Mouse (Mus musculus) liver, postnatal 0 days (tissue): ENCODE results near the gene Phldb1. TPM values are rescaled to one million over a fixed set of nuclear protein-coding genes. Genes with fewer than 3 reads are reported as not detected.

ENCODE experiments used
- ATAC-seq: fragments of 200-750 bp; cut with Nextera tagmentation; 2 replicates; pipeline ENCODE4 v1.8.0; 2017; ENCODE audit warnings: mild to moderate bottlenecking, moderate library complexity
- DNase-seq: peaks from one replicate; pipeline ENCODE4 v3.0.0-alpha.2; 2016
- H3K27ac ChIP-seq: fragments of 300-500 bp; sonication (generic); 2 replicates; pipeline ENCODE4 v1.5.1; 2014; ENCODE audit warnings: antibody characterized with exemption, moderate library complexity, mild to moderate bottlenecking, low read depth
- H3K27me3 ChIP-seq: fragments of 300-500 bp; sonication (generic); 2 replicates; pipeline ENCODE4 v1.6.1; 2014; ENCODE audit warnings: low read length, control low read depth, mixed read lengths; ENCODE audit not compliant: insufficient read depth
- H3K36me3 ChIP-seq: fragments of 300-500 bp; sonication (generic); replicated peaks from 2 replicates; pipeline ENCODE4 v1.6.1; 2014; ENCODE audit warnings: mild to moderate bottlenecking, control low read depth, low read length, moderate library complexity, mixed read lengths; ENCODE audit not compliant: insufficient read depth
- H3K4me1 ChIP-seq: fragments of 300-500 bp; sonication (generic); 2 replicates; pipeline ENCODE4 v1.6.1; 2014; ENCODE audit warnings: antibody characterized with exemption, mild to moderate bottlenecking, control low read depth; ENCODE audit not compliant: insufficient read depth
- H3K4me2 ChIP-seq: fragments of 300-500 bp; sonication (generic); 2 replicates; pipeline ENCODE4 v1.6.1; 2014; ENCODE audit warnings: low read depth, mild to moderate bottlenecking, low read length, moderate library complexity, mixed read lengths
- H3K4me3 ChIP-seq: fragments of 300-500 bp; sonication (generic); 2 replicates; pipeline ENCODE4 v1.5.1; 2014; ENCODE audit warnings: low read depth, low read length
- H3K9ac ChIP-seq: fragments of 300-500 bp; sonication (generic); replicated peaks from 2 replicates; pipeline ENCODE4 v1.6.1; 2014; ENCODE audit warnings: mild to moderate bottlenecking, moderate library complexity
- H3K9me3 ChIP-seq: fragments of 300-500 bp; sonication (generic); 2 replicates; pipeline ENCODE4 v1.6.1; 2016; ENCODE audit warnings: mild to moderate bottlenecking, control low read depth, low read length, mixed read lengths
- CTCF ChIP-seq: sonication (generic); IDR thresholded peaks from 2 replicates; pipeline ENCODE4 v1.5.1; 2016; ENCODE audit warnings: antibody characterized with exemption, low read depth
- EP300 ChIP-seq: IDR thresholded peaks from 2 replicates; pipeline ENCODE4 v1.6.1; 2016; ENCODE audit warnings: antibody characterized with exemption, low read depth, mild to moderate bottlenecking
- WGBS: fragments of 180-500 bp; shearing (Covaris S2); extraction: QIAGEN DNeasy Blood & Tissue Kit; methylation state at CpG from one replicate; pipeline ENCODE4 v1.1.7; 2014; ENCODE audit not compliant: insufficient replicate concordance; 5-methylcytosine and 5-hydroxymethylcytosine counted together
- polyA plus RNA-seq: library from polyadenylated mRNA; unstranded; fragments of >200 nt; fragmentation: Nextera tagmentation; extraction: Ambion mirVana; gene quantifications from 2 replicates; pipeline ENCODE4 v1.2.1, GENCODE M21; 2015

Gene Phldb1
- polyA plus RNA-seq, 1 experiment from 2014 or later, result 2.2 TPM

DNA sequence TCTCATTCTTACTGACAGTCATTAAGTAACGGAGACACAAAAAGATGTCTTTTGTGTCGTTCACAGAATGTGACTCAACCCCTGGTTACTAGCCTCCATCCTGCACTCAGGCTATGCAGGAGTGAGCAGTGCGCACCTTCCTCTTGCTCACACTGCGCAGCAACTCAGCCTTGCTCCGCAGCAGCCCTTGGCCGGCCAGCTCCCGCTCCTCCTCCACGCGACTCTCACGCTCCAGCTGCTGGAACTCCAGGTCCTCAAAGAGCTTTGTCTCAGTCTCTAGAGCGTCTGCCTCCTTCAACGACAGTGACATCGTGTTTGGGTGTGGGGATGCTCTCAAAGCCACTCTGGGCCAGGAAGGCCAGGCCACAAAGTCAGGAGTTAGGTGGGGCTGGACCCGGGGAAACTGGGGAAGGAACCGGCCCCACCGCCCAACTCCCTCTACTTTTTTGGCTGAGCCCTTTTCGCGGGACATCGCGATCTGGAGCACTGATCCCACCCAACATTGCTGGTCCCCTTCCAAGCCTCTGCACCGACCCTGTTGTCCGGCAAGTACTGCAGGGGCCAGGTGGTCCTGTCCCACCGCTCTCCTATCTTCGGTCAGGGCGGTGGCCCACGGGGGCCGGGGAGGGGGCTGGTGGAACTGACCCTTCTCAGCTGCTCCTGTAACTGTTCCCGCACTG lies 27.1 kb downstream of the Phldb1 start:
- Histone ChIP-seq H3K27me3 (no peaks in the 10 kb centered on the region), H3K9me3 (no peaks in the 10 kb centered on the region), H3K4me1 (peaks cover 10% of the 10 kb centered on the region), H3K36me3 (0 out of 2 replicates have a peak, but pooled peaks cover 3% of the 10 kb centered on the region), H3K9ac (peak overlapping the region; percentile 52), H3K4me2 (peak overlapping the region; percentile 76), H3K27ac (no peak overlapping the region), H3K4me3 (peak overlapping the region; percentile 42)
- DNase-seq (no peak), ATAC-seq (peak; percentile 14; the same call in 1 of the 2 replicates)
- TF ChIP-seq CTCF (no peak), EP300 (no peak)
- WGBS, result 42% methylated on average over 28 of the region's 28 CpGs

- DNase-seq (no peak), ATAC-seq (no peak)
- Histone ChIP-seq H3K27ac (no peak overlapping the region), H3K9me3 (no peaks in the 10 kb centered on the region), H3K27me3 (no peaks in the 10 kb centered on the region), H3K9ac (no peak overlapping the region), H3K4me2 (no peak overlapping the region), H3K36me3 (0 out of 2 replicates have a peak, but pooled peaks cover 4% of the 10 kb centered on the region), H3K4me1 (no peaks in the 10 kb centered on the region), H3K4me3 (no peak overlapping the region)
- WGBS, result 72% methylated on average over 5 of the region's 5 CpGs
- no peak for TF ChIP-seq EP300
- no peak for TF ChIP-seq CTCF
These were observed 35.3 kb downstream of the Phldb1 start for GRCm38 (mm10) chr9:44699730-44700129.

DNA sequence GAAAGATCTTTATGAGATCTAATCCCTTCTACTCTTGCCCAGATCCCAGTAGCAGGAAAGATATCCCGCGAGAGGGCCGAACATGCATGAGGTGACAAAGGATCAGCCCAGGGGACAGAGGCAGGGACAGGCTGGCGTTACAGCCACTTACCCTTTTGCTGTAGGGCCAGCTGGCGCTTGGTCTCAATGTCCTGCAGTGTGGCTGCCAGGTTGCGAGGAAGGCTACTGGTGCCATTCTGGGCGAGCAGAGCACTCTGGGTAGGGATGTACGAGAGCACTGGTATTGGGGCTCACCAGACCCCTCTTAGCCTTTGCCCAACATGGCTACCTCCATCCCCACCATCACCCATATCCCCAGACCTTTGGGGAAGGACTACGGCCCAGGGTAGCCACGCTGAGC lies 35.8 kb downstream of the Phldb1 start:
- Histone ChIP-seq H3K4me3 (no peak overlapping the region), H3K27me3 (no peaks in the 10 kb centered on the region), H3K4me2 (no peak overlapping the region), H3K36me3 (0 out of 2 replicates have a peak, but pooled peaks cover 4% of the 10 kb centered on the region), H3K9ac (no peak overlapping the region), H3K27ac (no peak overlapping the region), H3K4me1 (no peaks in the 10 kb centered on the region), H3K9me3 (no peaks in the 10 kb centered on the region)
- 82% methylated on average over 10 of the region's 10 CpGs for WGBS
- no peak for TF ChIP-seq EP300
- no peak for TF ChIP-seq CTCF
- ATAC-seq, result no peak
- no peak for DNase-seq

- WGBS, result 85% methylated on average over 16 of the region's 16 CpGs
- H3K36me3 ChIP-seq, result 0 out of 2 replicates have a peak, but pooled peaks cover 4% of the 10 kb centered on the region
- H3K9me3 ChIP-seq, result no peaks in the 10 kb centered on the region
- H3K4me3 ChIP-seq, result no peak overlapping the region
- no peak for TF ChIP-seq EP300
- TF ChIP-seq CTCF, result no peak
- H3K4me1 ChIP-seq, result no peaks in the 10 kb centered on the region
- DNase-seq, result no peak
- no peak overlapping the region for H3K27ac ChIP-seq
- H3K27me3 ChIP-seq, result no peaks in the 10 kb centered on the region
- ATAC-seq, result no peak
- no peak overlapping the region for H3K9ac ChIP-seq
- H3K4me2 ChIP-seq, result no peak overlapping the region
These were observed 37.1 kb downstream of the Phldb1 start for GRCm38 (mm10) chr9:44697866-44698265.

DNA sequence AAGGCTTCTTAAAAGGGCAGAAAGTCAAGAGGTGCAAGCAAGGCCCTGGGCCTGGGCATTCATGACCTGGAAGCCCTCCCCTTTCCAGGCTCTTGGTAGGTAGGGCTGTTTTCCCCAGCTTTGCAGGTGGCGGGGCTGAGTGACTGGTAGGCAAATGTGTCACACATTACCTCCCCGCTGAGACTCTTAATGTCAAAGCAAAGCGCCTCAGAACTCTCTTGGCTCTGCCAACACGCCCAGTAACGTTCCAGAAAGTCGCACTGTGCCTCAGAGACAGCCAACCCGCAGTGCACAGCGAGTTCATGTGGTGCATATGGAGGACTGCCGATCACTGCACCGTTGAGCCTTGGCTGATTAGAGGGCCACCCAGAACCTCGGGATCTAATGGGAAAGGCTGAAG lies 41.9 kb downstream of the Phldb1 start:
- H3K27me3 ChIP-seq, result no peaks in the 10 kb centered on the region
- 89% methylated on average over 11 of the region's 11 CpGs for WGBS
- no peak for ATAC-seq
- DNase-seq, result no peak
- peaks cover 12% of the 10 kb centered on the region; the same call in 1 of the 2 replicates for H3K4me1 ChIP-seq
- H3K9me3 ChIP-seq, result no peaks in the 10 kb centered on the region
- H3K4me2 ChIP-seq, result no peak overlapping the region
- no peak overlapping the region for H3K4me3 ChIP-seq
- H3K27ac ChIP-seq, result no peak overlapping the region
- no peak for TF ChIP-seq CTCF
- TF ChIP-seq EP300, result no peak
- 0 out of 2 replicates have a peak, but pooled peaks cover 4% of the 10 kb centered on the region for H3K36me3 ChIP-seq
- H3K9ac ChIP-seq, result no peak overlapping the region

DNA sequence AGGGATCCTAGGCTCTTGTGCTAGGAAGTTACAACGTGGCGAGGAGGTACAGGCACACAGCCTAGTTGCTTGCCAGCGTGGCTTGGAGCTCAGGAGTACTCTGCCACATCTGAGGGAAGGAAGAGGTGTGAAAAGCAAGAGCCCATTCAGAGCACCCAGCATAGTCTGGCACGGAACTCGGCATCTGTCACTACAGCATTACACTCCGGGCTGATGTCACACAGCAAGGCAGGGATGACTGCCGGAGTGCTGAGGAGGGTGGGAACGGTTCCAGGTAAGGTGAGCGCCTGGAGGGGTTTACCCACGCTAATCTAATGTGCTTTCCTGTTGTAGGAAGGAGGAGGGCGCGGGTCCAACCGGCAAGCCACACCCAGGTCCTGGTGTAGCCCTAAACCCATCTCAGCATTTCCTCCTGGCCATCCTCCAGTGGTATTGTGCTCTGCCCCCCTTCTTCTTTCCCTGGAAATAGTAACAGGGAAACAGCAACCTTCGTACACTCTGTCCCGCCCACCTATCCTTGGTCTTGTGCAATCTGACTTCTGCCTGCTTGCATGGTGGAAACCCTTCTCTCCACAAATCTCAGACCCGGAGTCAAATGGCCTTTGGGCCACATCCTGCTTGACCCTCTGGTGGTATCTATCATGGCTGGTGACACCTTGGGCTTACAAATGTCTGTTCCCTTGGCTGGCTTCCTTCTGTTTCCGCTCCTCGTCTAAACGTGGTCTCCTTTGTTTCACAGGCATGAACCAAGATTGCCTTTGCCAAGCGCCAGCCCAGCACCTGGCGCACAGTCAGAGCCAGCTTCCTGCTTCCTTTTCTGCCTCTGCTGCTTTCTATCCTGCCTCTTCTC lies 43.1 kb downstream of the Phldb1 start:
- H3K9me3 ChIP-seq, result no peaks in the 10 kb centered on the region
- no peak for TF ChIP-seq CTCF
- peak; percentile 20; the same call in 1 of the 2 replicates for TF ChIP-seq EP300
- peak; percentile 47 for DNase-seq
- ATAC-seq, result peak; percentile 79
- 59% methylated on average over 20 of the region's 21 CpGs for WGBS
- H3K27ac ChIP-seq, result no peak overlapping the region; the same call in 1 of the 2 replicates
- H3K4me3 ChIP-seq, result no peak overlapping the region
- peak overlapping the region; percentile 43 for H3K4me2 ChIP-seq
- 0 out of 2 replicates have a peak, but pooled peaks cover 2% of the 10 kb centered on the region for H3K36me3 ChIP-seq
- no peaks in the 10 kb centered on the region for H3K27me3 ChIP-seq
- H3K4me1 ChIP-seq, result peaks cover 12% of the 10 kb centered on the region; the same call in 1 of the 2 replicates
- no peak overlapping the region for H3K9ac ChIP-seq
